Mouse (Mus musculus): ENCODE measurements at regions not wholly inside any gene's neighbourhood (a gene's known extent, or its start where the extent isn't known, plus 50 kb on each side); places are given as distances from the start of the nearest gene placed in this dataset.

DNA sequence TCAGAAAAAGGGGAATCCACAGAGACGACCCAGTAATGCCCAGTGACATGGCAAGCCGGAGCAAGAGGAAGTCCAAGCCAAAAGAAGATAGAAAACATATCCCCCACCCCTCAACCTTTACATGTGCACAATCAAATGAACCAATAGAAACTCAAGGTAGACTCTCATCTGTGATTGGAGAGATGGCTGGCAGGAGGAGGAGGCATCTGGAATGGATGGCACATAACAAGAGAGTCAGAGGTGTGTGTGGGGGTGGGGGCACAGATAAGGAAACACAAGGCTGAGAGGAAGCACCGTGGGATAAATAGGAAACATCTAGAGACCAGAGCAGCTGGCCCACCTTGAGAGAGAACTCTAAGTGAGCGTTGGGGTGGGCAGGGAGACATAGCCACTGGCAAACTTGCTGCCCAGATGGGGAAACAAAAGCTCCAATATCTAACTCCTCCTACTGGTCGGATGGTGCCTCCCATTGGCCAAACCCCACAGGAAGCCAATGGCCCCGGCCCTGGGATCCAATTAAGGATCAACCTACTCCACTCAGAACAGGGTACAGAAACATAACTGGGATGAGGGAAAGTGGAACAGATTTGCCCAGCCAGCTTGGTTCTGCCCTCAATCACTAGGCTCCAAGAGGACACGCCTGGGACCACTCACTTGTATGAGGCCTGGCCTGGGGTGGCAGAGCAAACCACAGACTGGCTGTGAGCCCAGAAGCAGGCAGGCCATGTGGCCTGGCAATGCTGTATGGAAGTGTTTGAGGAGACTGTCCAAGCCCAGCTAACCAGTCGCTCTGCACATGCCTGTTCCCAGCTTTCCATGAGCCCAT is 357.9 kb downstream of the Bcor start:
- no peaks in the 10 kb centered on the region for H3K27me3 ChIP-seq (ENCODE audit: control insufficient read depth, insufficient read depth, low read length)
- H3K27ac ChIP-seq (ENCODE audit: control insufficient read depth, insufficient read depth, low read depth, low read length), result no peak overlapping the region
- TF ChIP-seq CTCF (IDR thresholded peaks at IDR 0.05; ENCODE audit: control insufficient read depth, insufficient read depth, insufficient replicate concordance, low read depth, low read length) (no peak), POLR2A (IDR thresholded peaks at IDR 0.05; ENCODE audit: control insufficient read depth, low read depth, low read length) (no peak)

DNA sequence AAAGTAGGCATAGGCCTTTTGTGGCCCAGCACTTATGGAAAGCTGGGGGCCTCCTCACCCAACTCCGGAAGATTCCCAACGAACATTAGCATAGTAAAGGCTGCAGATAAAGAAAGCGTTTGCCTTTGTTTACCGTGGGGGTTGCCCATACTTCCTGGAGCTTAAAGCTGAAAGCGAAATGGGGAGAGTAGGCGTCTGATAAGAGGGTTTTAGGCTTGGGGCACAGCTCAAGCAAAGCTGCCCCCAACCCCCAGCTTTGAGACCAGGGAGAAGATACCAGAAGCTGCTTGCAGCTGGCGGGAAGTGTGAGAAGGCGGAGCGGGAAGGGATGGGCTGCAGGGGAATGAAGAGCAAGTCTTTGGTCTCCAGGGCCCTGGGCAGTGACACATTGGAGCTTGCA is 356.9 kb downstream of the Bcor start:
- H3K36me3 ChIP-seq (ENCODE audit: control insufficient read depth, insufficient read depth, low read length), result no peaks in the 10 kb centered on the region
- peaks cover 5% of the 10 kb centered on the region; the same call in 1 of the 2 replicates for H3K4me1 ChIP-seq (ENCODE audit: control insufficient read depth, insufficient read depth, low read length)
- H3K27ac ChIP-seq (ENCODE audit: control insufficient read depth, insufficient read depth, low read depth, low read length), result no peak overlapping the region
- H3K27me3 ChIP-seq (ENCODE audit: control insufficient read depth, insufficient read depth, low read length), result no peaks in the 10 kb centered on the region
- H3K4me3 ChIP-seq (ENCODE audit: control insufficient read depth, low read depth, low read length), result no peak overlapping the region
- TF ChIP-seq POLR2A (IDR thresholded peaks at IDR 0.05; ENCODE audit: control insufficient read depth, low read depth, low read length), result no peak
- no peak for TF ChIP-seq CTCF (IDR thresholded peaks at IDR 0.05; ENCODE audit: control insufficient read depth, insufficient read depth, insufficient replicate concordance, low read depth, low read length)

More for the DNA sequence above, 357.9 kb downstream of the Bcor start:
- Histone ChIP-seq H3K4me3 (ENCODE audit: control insufficient read depth, low read depth, low read length) (no peak overlapping the region), H3K36me3 (ENCODE audit: control insufficient read depth, insufficient read depth, low read length) (no peaks in the 10 kb centered on the region), H3K4me1 (ENCODE audit: control insufficient read depth, insufficient read depth, low read length) (peaks cover 3% of the 10 kb centered on the region; the same call in 1 of the 2 replicates)

DNA sequence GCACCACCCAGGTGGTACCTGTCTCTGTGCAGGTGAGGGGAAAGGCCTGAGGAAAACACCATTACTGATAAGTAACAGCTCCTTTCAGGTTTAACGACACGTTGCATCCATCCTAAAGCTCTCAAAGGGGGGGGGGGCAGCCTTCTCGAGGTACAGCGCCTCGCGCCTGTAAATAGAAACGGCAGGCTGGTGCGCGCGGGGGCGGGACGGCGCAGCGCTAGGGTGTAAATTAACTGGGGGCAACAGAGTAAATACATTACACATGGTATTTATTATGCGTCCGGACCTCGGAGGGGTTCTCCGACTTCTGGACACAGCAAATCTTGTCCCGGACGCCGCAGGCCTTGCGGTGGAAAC is 353.3 kb downstream of the Bcor start:
- peak overlapping the region; percentile 46 for H3K4me3 ChIP-seq (ENCODE audit: control insufficient read depth, low read depth, low read length)
- TF ChIP-seq POLR2A (IDR thresholded peaks at IDR 0.05; ENCODE audit: control insufficient read depth, low read depth, low read length), result no peak
- no peaks in the 10 kb centered on the region for H3K27me3 ChIP-seq (ENCODE audit: control insufficient read depth, insufficient read depth, low read length)
- H3K4me1 ChIP-seq (ENCODE audit: control insufficient read depth, insufficient read depth, low read length), result peaks cover 5% of the 10 kb centered on the region; the same call in 1 of the 2 replicates
- H3K27ac ChIP-seq (ENCODE audit: control insufficient read depth, insufficient read depth, low read depth, low read length), result peak overlapping the region; percentile 64; the same call in 1 of the 2 replicates
- no peaks in the 10 kb centered on the region for H3K36me3 ChIP-seq (ENCODE audit: control insufficient read depth, insufficient read depth, low read length)

DNA sequence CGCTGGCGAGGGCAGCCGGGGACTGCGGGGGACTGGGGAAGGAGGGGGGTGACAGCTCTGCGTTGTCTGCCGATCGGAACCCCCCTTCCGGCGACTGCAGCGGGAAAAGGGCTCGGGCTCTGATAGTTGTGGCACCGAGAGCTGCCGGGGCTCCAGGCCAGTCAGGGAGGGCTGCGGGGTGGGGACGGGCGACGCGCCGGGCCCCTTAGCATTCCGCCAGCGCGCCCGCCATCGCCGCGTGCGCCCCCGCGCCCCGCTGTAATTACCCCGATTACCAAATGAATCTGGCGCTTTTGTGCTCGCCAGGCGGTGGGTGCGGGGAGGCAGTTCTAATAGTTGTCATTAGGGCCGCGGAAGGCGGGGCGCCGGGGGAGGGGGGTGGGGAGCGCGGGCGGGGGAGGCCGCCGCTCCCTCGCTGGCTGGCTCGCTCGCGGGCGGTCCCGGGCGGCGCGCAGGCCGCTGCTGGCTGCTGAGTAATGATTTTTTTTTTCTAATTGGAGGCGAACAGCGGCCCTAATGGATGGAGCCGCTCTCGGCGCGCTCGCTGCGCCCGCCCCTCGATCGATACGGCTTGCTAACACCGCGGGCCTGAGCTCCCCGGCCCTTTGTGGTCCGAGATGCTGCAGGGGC is 352.8 kb downstream of the Bcor start:
- no peaks in the 10 kb centered on the region for H3K36me3 ChIP-seq (ENCODE audit: control insufficient read depth, insufficient read depth, low read length)
- H3K27ac ChIP-seq (ENCODE audit: control insufficient read depth, insufficient read depth, low read depth, low read length), result no peak overlapping the region; the same call in 1 of the 2 replicates
- peaks cover 5% of the 10 kb centered on the region; the same call in 1 of the 2 replicates for H3K4me1 ChIP-seq (ENCODE audit: control insufficient read depth, insufficient read depth, low read length)
- H3K4me3 ChIP-seq (ENCODE audit: control insufficient read depth, low read depth, low read length), result peak overlapping the region; percentile 49
- H3K27me3 ChIP-seq (ENCODE audit: control insufficient read depth, insufficient read depth, low read length), result no peaks in the 10 kb centered on the region
- TF ChIP-seq CTCF (IDR thresholded peaks at IDR 0.05; ENCODE audit: control insufficient read depth, insufficient read depth, insufficient replicate concordance, low read depth, low read length) (no peak), POLR2A (IDR thresholded peaks at IDR 0.05; ENCODE audit: control insufficient read depth, low read depth, low read length) (no peak)

DNA sequence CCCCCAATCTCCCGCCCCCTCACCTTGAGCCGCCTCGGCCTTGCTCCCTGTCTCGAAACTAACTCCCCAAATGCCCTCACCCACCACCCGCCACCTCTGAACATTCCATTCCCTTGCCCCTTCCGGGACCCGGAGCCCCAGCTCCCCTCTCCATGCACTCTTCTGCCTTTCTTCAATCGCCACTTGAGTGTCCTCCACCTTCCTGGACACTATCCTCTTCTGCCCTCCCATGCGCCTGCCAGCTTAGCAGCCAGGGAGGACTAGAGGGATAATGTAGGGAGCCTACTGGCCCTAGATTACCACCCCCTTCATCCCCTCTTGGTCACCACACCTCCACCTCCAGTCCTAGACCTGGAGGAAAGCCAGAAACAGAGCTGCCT is 352.3 kb downstream of the Bcor start:
- Histone ChIP-seq H3K27me3 (ENCODE audit: control insufficient read depth, insufficient read depth, low read length) (no peaks in the 10 kb centered on the region), H3K4me3 (ENCODE audit: control insufficient read depth, low read depth, low read length) (peak overlapping the region; percentile 49), H3K27ac (ENCODE audit: control insufficient read depth, insufficient read depth, low read depth, low read length) (no peak overlapping the region), H3K4me1 (ENCODE audit: control insufficient read depth, insufficient read depth, low read length) (peaks cover 5% of the 10 kb centered on the region; the same call in 1 of the 2 replicates), H3K36me3 (ENCODE audit: control insufficient read depth, insufficient read depth, low read length) (no peaks in the 10 kb centered on the region)
- TF ChIP-seq POLR2A (IDR thresholded peaks at IDR 0.05; ENCODE audit: control insufficient read depth, low read depth, low read length) (no peak), CTCF (IDR thresholded peaks at IDR 0.05; ENCODE audit: control insufficient read depth, insufficient read depth, insufficient replicate concordance, low read depth, low read length) (no peak)

DNA sequence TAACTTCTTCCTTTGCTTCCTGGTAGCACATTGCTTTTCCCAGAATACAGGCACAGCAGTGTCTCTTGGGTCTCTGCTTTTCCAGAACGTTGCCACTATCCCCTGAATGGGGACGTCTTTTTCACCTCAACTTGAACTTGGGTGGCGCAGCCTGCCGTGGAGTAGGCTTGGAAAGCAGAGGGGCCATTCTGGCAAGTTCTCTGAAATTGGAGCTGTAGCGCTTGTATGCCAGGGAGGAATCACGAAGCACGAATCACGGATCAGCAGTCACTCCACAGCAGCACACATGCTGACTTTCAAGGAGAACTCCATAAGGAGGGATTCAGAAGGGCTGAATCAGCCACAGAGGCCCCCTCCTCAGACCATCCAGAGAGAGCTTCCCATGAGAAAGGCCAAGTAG is 351.2 kb downstream of the Bcor start:
- H3K4me3 ChIP-seq (ENCODE audit: control insufficient read depth, low read depth, low read length), result no peak overlapping the region
- no peaks in the 10 kb centered on the region for H3K36me3 ChIP-seq (ENCODE audit: control insufficient read depth, insufficient read depth, low read length)
- H3K27ac ChIP-seq (ENCODE audit: control insufficient read depth, insufficient read depth, low read depth, low read length), result no peak overlapping the region
- peaks cover 5% of the 10 kb centered on the region; the same call in 1 of the 2 replicates for H3K4me1 ChIP-seq (ENCODE audit: control insufficient read depth, insufficient read depth, low read length)
- TF ChIP-seq POLR2A (IDR thresholded peaks at IDR 0.05; ENCODE audit: control insufficient read depth, low read depth, low read length) (no peak), CTCF (IDR thresholded peaks at IDR 0.05; ENCODE audit: control insufficient read depth, insufficient read depth, insufficient replicate concordance, low read depth, low read length) (no peak)
- H3K27me3 ChIP-seq (ENCODE audit: control insufficient read depth, insufficient read depth, low read length), result no peaks in the 10 kb centered on the region

DNA sequence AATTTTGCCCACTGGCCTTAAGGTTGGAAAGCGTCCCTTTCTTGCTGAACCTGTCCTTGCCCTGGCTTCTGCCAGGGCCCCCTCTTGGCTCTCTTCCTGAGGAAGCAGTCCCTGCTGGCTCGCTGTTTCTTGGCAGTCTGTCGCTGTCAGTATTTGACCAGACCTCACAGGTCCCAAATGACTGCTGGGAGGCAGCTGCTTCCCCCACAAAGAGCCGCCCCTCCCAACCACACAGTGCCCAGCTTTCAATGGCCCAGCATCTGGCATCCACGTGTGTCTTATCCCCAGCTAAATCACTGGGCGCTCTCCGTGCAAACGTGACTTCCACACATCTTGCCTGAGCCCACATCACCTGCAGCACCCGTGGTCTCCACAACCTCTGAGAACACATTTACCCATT is 345.3 kb downstream of the Bcor start:
- TF ChIP-seq CTCF (IDR thresholded peaks at IDR 0.05; ENCODE audit: control insufficient read depth, insufficient read depth, insufficient replicate concordance, low read depth, low read length) (no peak), POLR2A (IDR thresholded peaks at IDR 0.05; ENCODE audit: control insufficient read depth, low read depth, low read length) (no peak)
- H3K4me3 ChIP-seq (ENCODE audit: control insufficient read depth, low read depth, low read length), result no peak overlapping the region
- no peaks in the 10 kb centered on the region for H3K27me3 ChIP-seq (ENCODE audit: control insufficient read depth, insufficient read depth, low read length)
- H3K27ac ChIP-seq (ENCODE audit: control insufficient read depth, insufficient read depth, low read depth, low read length), result no peak overlapping the region
- H3K4me1 ChIP-seq (ENCODE audit: control insufficient read depth, insufficient read depth, low read length), result no peaks in the 10 kb centered on the region
- no peaks in the 10 kb centered on the region for H3K36me3 ChIP-seq (ENCODE audit: control insufficient read depth, insufficient read depth, low read length)

All from testis, adult 2 months (tissue).